Mouse (Mus musculus) embryonic fibroblast, embryonic 13.5 days (primary cell): ENCODE measurements around the gene Bbx.

Source experiments
- CTCF ChIP-seq: IDR thresholded peaks from 2 replicates; pipeline ENCODE4 v1.5.1; 2011; ENCODE audit warnings: mild to moderate bottlenecking, control low read depth, low read length, moderate library complexity, borderline replicate concordance; ENCODE audit not compliant: insufficient read depth
- POLR2A ChIP-seq: IDR thresholded peaks from 2 replicates; pipeline ENCODE4 v1.6.1; 2011; ENCODE audit warnings: low read depth, mild to moderate bottlenecking, control low read depth, low read length, moderate library complexity

DNA sequence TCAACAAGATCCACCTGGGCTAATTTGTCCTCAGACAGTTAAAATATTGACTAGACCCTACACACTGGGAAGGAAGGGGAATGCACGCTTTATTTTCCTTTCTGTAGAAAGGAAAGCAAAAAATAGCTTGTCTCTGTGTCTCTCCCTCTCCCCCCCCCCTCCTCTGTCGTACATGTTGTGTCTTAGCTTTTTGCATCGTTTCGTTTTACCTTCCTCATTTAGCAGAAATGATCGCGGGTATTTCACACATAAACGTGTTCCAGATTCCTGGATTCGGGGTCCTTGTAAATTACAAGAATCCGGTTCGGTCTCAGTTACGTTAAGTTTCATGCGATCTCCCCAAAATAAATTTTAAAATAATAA, 1.7 kb downstream of the Bbx start:
- TF ChIP-seq POLR2A (no peak), CTCF (no peak)
